Mouse (Mus musculus): Measurements from ENCODE around the gene Snx33. TPM values are rescaled to one million over a fixed set of nuclear protein-coding genes. Genes with fewer than 3 reads are reported as not detected.

Snx33 gene
- polyA plus RNA-seq, 1 experiment from 2014 or later, result 1.8 TPM

- peak; percentile 9; the same call in 1 of the 2 replicates for ATAC-seq
Measured at GRCm38 (mm10) chr9:56927191-56928012, 769 bp downstream of the Snx33 start.

GRCm38 (mm10) chr9:56926387-56926786 lies 1.8 kb downstream of the Snx33 start:
- ATAC-seq, result no peak
- H3K27ac ChIP-seq (ENCODE audit: low read depth), result peak overlapping the region; percentile 89
- peak overlapping the region; percentile 83 for H3K4me2 ChIP-seq (ENCODE audit: low read depth, low read length)
- no peak for TF ChIP-seq CTCF (IDR thresholded peaks at IDR 0.05; ENCODE audit: low read depth)
- TF ChIP-seq EP300 (IDR thresholded peaks at IDR 0.05; ENCODE audit: low read depth), result no peak
- WGBS (ENCODE audit: insufficient replicate concordance), result 63% methylated on average over 10 of the region's 10 CpGs
- DNase-seq, result no peak
- no peaks in the 10 kb centered on the region for H3K36me3 ChIP-seq (replicated peaks; ENCODE audit: insufficient read depth, low read length)
- peaks cover 31% of the 10 kb centered on the region for H3K4me1 ChIP-seq (ENCODE audit: insufficient read depth)
- peaks cover 4% of the 10 kb centered on the region; the same call in 1 of the 2 replicates for H3K9me3 ChIP-seq (ENCODE audit: low read length)
- H3K4me3 ChIP-seq (ENCODE audit: low read depth, low read length), result peak overlapping the region; percentile 64; the same call in 1 of the 2 replicates
- no peak overlapping the region; the same call in 1 of the 2 replicates for H3K9ac ChIP-seq (replicated peaks)
- H3K27me3 ChIP-seq (ENCODE audit: insufficient read depth, low read length), result no peaks in the 10 kb centered on the region

More at GRCm38 (mm10) chr9:56927191-56928012, 769 bp downstream of the Snx33 start:
- Histone ChIP-seq H3K9me3 (ENCODE audit: low read length) (no peaks in the 10 kb centered on the region), H3K27ac (ENCODE audit: low read depth) (peak overlapping the region; percentile 89), H3K4me2 (ENCODE audit: low read depth, low read length) (peak overlapping the region; percentile 83), H3K9ac (replicated peaks) (peak overlapping the region; percentile 80), H3K4me1 (ENCODE audit: insufficient read depth) (peaks cover 31% of the 10 kb centered on the region), H3K4me3 (ENCODE audit: low read depth, low read length) (peak overlapping the region; percentile 64), H3K36me3 (replicated peaks; ENCODE audit: insufficient read depth, low read length) (no peaks in the 10 kb centered on the region), H3K27me3 (ENCODE audit: insufficient read depth, low read length) (no peaks in the 10 kb centered on the region)
- TF ChIP-seq CTCF (IDR thresholded peaks at IDR 0.05; ENCODE audit: low read depth) (no peak), EP300 (IDR thresholded peaks at IDR 0.05; ENCODE audit: low read depth) (no peak)
- DNase-seq, result peak; percentile 50
- 3% methylated on average over 35 of the region's 35 CpGs for WGBS (ENCODE audit: insufficient replicate concordance)

GRCm38 (mm10) chr9:56926025-56926360 lies 2.2 kb downstream of the Snx33 start:
- TF ChIP-seq EP300 (IDR thresholded peaks at IDR 0.05; ENCODE audit: low read depth), result no peak
- no peak for TF ChIP-seq CTCF (IDR thresholded peaks at IDR 0.05; ENCODE audit: low read depth)
- no peak for DNase-seq
- 87% methylated on average over 10 of the region's 10 CpGs for WGBS (ENCODE audit: insufficient replicate concordance)
- no peak overlapping the region; the same call in 1 of the 2 replicates for H3K27ac ChIP-seq (ENCODE audit: low read depth)
- ATAC-seq, result no peak
- H3K9me3 ChIP-seq (ENCODE audit: low read length), result peaks cover 4% of the 10 kb centered on the region; the same call in 1 of the 2 replicates
- peaks cover 31% of the 10 kb centered on the region for H3K4me1 ChIP-seq (ENCODE audit: insufficient read depth)
- H3K4me2 ChIP-seq (ENCODE audit: low read depth, low read length), result peak overlapping the region; percentile 83; the same call in 1 of the 2 replicates
- H3K4me3 ChIP-seq (ENCODE audit: low read depth, low read length), result no peak overlapping the region
- no peaks in the 10 kb centered on the region for H3K27me3 ChIP-seq (ENCODE audit: insufficient read depth, low read length)
- no peaks in the 10 kb centered on the region for H3K36me3 ChIP-seq (replicated peaks; ENCODE audit: insufficient read depth, low read length)
- no peak overlapping the region; the same call in 1 of the 2 replicates for H3K9ac ChIP-seq (replicated peaks)

- Histone ChIP-seq H3K9me3 (ENCODE audit: low read length) (peaks cover 4% of the 10 kb centered on the region; the same call in 1 of the 2 replicates), H3K4me2 (ENCODE audit: low read depth, low read length) (peak overlapping the region; percentile 83), H3K4me1 (ENCODE audit: insufficient read depth) (peaks cover 31% of the 10 kb centered on the region), H3K27me3 (ENCODE audit: insufficient read depth, low read length) (no peaks in the 10 kb centered on the region), H3K9ac (replicated peaks) (peak overlapping the region; percentile 62; the same call in 1 of the 2 replicates), H3K36me3 (replicated peaks; ENCODE audit: insufficient read depth, low read length) (no peaks in the 10 kb centered on the region), H3K27ac (ENCODE audit: low read depth) (peak overlapping the region; percentile 81; the same call in 1 of the 2 replicates), H3K4me3 (ENCODE audit: low read depth, low read length) (no peak overlapping the region)
- DNase-seq (no peak), ATAC-seq (no peak)
- 81% methylated on average over 26 of the region's 26 CpGs for WGBS (ENCODE audit: insufficient replicate concordance)
- no peak for TF ChIP-seq EP300 (IDR thresholded peaks at IDR 0.05; ENCODE audit: low read depth)
- no peak for TF ChIP-seq CTCF (IDR thresholded peaks at IDR 0.05; ENCODE audit: low read depth)
Measured at GRCm38 (mm10) chr9:56925291-56926024, 2.7 kb downstream of the Snx33 start.

GRCm38 (mm10) chr9:56924651-56925027 lies 3.5 kb downstream of the Snx33 start:
- TF ChIP-seq EP300 (IDR thresholded peaks at IDR 0.05; ENCODE audit: low read depth), result peak; percentile 68
- no peak for TF ChIP-seq CTCF (IDR thresholded peaks at IDR 0.05; ENCODE audit: low read depth)
- Histone ChIP-seq H3K27me3 (ENCODE audit: insufficient read depth, low read length) (no peaks in the 10 kb centered on the region), H3K4me1 (ENCODE audit: insufficient read depth) (peaks cover 31% of the 10 kb centered on the region), H3K4me2 (ENCODE audit: low read depth, low read length) (peak overlapping the region; percentile 83), H3K9ac (replicated peaks) (peak overlapping the region; percentile 62), H3K27ac (ENCODE audit: low read depth) (peak overlapping the region; percentile 81), H3K4me3 (ENCODE audit: low read depth, low read length) (peak overlapping the region; percentile 28), H3K36me3 (replicated peaks; ENCODE audit: insufficient read depth, low read length) (0 out of 2 replicates have a peak, but pooled peaks cover 2% of the 10 kb centered on the region), H3K9me3 (ENCODE audit: low read length) (peaks cover 4% of the 10 kb centered on the region; the same call in 1 of the 2 replicates)
- peak; percentile 80 for DNase-seq
- ATAC-seq, result peak; percentile 73
- WGBS (ENCODE audit: insufficient replicate concordance), result 21% methylated on average over 7 of the region's 7 CpGs
